Mouse (Mus musculus) c-Kit-positive CD71-positive TER-119-positive erythroid progenitor cells, embryonic 14.5 days (primary cell): Measurements from ENCODE around the gene Zfp106.

Experiments
- DNase-seq: peaks from one replicate; pipeline ENCODE4 v3.0.0-alpha.2; 2013; ENCODE audit warnings: low spot score

Gene Zfp106

GRCm38 (mm10) chr2:120556868-120557267 lies 6.8 kb downstream of the Zfp106 start:
- no peak for DNase-seq

GRCm38 (mm10) chr2:120544732-120545131 lies 18.9 kb downstream of the Zfp106 start:
- DNase-seq, result no peak

- no peak for DNase-seq
Observed at GRCm38 (mm10) chr2:120539778-120540208, 23.9 kb downstream of the Zfp106 start.

GRCm38 (mm10) chr2:120539333-120539732 lies 24.3 kb downstream of the Zfp106 start:
- no peak for DNase-seq

GRCm38 (mm10) chr2:120531223-120531622 lies 32.4 kb downstream of the Zfp106 start:
- no peak for DNase-seq

- no peak for DNase-seq
Observed at GRCm38 (mm10) chr2:120529531-120529930, 34.1 kb downstream of the Zfp106 start.

GRCm38 (mm10) chr2:120526771-120527170 lies 36.9 kb downstream of the Zfp106 start:
- no peak for DNase-seq

DNA sequence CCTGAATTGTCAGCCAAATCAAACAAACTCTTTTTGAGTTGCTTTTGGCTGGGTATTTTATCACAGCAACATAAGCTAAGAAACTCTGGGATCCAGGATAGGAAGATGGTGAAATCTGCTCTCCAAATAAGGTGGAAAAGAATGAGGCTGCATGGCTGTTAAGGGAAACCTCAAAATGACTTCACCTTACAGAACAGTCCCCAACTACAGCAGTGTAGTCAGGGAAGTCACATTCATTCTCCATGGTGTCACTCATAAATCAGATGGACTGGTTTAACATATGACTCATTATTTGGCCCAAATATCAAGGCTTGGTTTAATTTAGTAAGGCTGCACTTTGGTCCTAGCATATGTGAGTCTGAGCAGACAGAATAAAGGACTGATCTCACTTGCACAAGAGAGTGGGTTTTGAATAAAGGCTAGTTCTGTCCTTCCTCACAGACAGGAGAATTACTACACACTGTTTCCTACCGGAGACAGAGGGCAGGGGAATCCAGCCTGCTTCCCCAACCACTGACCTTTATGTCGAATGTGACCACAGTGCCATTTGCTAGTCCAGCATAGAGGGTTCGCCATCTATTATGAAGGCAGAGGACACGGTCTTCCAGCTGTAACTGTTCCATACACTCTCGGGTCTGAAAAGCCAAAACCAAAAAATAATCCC lies 45.0 kb downstream of the Zfp106 start:
- no peak for DNase-seq

GRCm38 (mm10) chr2:120514181-120514580 lies 49.5 kb downstream of the Zfp106 start:
- no peak for DNase-seq

DNA sequence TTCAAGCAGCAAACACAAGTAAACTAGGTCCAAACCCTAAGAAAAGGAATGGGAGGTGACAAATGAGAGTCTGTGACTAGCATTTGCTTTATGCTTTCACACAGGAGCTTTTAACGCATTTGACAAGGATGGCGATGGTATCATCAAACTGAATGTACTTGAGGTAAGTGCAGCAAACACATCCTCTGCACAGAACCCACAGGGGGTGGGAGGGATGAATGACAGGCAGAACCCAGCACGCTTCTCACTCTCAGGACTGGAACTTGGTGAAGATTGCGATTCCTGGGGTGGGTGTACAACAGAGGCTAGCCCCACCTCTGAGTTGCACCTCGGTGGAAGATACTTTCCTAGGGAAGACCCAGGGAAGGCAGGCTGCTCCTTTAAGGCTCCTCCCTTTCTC lies 59.7 kb downstream of the Zfp106 start:
- DNase-seq, result no peak

DNA sequence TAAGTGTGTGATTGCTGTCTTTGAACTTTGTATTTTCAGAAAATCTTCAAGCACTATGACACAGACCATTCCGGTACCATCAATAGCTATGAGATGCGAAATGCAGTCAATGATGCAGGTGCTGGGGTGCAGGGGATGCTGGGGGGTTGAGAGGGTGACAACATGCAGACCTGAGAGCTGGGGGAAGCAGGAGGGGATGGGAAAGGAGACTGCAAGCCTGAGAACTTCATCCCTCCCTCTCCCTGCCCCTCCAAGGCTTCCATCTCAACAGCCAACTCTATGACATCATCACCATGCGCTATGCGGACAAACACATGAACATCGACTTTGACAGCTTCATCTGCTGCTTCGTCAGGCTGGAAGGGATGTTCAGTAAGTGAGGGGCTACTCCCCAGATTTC lies 60.5 kb downstream of the Zfp106 start:
- DNase-seq, result no peak

DNA sequence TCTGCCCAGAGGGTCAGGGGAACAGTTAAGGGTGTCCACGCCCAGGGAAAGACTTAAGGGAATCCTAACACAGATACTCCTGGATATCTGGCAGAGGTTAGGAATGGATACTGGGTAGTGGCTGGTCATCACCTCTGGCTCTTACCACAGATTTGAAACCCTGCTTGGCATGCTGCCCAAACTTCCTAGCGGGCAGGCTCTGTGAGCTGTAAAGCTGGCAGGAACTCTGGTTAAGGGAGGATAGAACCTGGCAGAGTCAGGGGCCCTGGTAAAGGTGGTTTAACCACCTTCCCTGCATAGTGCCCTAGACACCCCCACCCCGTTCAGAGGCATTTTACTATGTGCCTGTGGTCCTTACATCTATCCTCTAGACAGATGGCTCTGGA lies 61.0 kb downstream of the Zfp106 start:
- no peak for DNase-seq

DNA sequence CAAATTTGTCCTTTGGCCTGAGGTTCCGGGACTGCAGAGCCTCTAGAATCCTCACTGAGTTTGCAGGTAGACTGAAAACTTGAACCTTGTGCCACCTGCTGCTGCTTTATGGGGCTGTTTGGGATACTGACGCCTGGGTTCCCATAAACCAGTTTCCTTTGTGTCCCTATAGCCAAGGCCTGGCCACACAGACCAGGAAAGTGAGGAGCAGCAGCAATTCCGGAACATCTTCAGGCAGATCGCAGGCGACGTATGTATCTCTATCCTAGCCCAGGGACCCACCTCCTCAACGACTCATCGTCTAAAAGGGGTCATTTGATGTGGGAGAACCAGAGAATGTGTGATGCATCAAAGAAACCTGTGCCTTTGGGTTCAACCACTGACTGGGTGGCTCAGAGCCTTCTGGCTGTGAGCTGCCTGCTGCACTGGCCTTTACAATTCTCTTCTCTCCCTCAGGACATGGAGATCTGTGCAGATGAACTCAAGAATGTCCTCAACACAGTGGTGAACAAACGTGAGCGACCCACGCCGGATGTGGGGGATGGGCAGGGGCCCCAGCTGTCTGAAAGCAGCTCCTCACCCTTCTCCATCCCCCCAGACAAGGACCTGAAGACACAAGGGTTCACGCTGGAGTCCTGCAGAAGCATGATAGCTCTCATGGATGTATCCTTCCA lies 61.6 kb downstream of the Zfp106 start:
- DNase-seq, result no peak

DNA sequence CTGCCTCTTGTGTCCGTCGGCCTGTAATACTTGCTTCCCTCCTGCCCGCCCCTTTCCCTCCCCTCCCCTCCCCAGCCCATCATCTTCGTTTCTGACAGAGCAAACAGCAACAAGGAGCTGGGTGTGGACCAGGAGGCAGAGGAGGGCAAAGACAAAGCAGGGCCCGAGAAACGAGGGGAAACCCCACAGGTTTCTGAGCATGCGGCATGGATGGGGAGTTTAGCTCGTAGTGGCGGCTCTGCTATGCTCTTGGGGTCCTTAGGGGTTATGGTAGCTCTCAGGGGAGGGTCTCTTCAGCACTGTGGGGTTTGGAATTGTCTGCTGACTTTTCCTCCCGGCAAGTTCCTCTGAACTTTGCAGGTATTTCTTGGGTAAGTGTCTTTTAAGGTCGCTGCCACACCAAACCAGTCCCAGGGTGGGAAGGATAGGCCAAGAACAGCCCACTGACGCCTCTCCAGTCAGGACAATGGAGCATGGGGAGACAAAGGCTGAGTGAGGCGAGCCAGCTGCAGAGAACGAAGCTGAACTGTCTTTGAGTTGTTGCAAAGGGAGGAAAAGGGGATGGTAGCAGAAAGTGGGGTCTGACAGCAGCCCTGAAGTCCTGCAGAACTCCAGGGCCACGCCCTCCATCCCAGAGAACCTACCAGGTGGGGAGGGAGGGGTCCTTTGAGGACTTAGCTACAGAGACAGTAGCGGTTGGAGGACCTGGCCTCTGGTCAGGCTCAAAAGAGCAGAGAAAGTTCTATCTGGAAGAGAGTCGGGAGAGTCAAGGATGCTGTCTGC lies 62.3 kb downstream of the Zfp106 start:
- no peak for DNase-seq

- no peak for DNase-seq
Observed at GRCm38 (mm10) chr2:120499971-120500471, 63.6 kb downstream of the Zfp106 start.

DNA sequence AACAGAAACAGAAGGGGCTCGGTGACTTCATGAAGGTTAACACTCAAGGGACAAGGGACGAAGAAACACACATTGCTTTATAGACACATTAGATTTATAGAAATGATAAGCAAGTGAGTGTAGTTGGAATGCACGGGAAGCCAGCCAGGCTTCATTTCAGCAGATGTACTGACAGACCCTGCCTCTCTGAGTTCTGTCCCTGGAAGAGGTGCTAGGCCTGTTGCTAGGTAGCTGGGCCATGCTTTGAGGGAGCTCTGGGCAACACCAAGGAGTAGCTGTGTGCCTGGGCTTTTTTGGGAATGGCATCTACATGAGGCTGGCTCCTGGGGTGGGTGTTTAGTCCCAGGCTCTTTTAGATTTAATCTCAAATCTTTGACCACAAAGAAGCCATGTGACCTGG lies 67.1 kb downstream of the Zfp106 start:
- no peak for DNase-seq

DNA sequence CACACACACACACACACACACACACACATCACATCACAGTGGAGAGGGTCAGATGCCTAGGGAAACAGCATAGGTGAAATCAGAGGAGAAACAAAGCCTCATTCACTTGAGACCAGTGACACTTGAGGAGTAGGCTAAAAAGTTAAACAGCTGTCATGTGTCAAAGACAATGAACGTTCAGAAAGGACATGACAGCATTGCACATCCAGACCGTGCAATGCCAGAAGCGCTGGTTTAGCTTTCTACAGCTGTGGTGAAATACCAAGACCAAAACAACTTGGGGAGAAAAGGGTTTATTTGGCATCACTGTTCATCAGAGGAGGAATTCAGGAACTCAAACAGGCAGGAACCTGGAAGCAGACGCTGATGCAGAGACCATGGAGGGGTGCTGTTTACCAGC lies 70.4 kb downstream of the Zfp106 start:
- no peak for DNase-seq

DNA sequence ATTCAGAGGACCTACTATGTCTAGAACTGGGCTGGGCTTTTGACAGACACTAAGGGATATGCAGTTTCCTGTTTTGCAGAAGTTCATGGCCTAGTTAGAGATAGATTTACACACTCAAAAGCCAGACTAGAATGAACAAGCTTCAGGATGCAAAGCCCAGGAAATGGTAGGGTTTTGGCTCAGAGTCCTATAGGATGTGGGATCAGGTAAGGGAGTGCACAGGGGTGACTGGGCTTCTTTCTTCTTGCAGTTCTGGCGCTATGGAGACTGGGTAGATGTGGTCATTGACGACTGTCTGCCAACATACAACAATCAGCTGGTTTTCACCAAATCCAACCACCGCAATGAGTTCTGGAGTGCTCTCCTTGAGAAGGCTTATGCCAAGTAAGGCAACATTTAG lies 79.4 kb downstream of the Zfp106 start:
- no peak for DNase-seq

DNA sequence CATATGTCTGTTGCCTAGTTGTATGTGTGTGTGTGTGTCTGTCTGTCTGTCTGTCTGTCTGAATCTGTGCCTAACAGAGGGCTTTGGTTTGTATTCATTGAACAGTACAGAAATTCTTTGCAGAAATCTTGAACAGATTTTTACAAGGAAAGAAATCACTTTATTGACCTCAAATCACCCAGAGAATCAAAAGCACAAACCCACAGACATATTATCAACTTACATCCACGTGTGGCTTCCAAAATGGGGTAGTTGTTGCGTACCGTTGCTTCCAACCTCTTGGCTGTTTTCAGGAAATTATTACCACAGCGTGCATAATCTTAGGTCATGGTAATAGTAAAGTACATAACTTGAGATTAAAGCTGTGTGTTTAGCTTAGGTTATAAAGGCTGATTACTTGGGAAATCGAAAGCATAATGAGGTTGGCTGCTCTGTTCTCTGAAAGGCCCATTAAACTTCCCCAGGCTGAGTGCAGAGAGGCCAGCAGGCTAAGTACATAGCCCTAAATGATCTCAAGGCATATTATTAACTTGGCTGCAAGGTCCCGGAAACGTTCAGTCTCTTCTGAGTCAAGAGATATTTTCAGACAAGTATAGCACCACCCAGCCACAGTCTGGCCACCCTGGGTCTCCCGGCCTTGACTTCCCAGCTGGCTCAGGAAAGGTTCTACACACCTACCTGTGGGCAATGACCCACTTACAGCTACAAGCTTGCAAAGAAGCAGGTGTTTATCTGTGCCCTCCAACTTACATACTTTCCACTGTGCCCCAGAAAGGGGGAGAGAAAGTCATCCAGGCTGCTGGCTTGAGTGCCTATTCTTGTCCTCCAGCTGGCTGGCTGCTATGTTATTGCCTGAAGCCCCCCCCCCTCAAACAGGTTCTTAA lies 80.9 kb downstream of the Zfp106 start:
- no peak for DNase-seq

GRCm38 (mm10) chr2:120481921-120482320 lies 81.7 kb downstream of the Zfp106 start:
- no peak for DNase-seq

DNA sequence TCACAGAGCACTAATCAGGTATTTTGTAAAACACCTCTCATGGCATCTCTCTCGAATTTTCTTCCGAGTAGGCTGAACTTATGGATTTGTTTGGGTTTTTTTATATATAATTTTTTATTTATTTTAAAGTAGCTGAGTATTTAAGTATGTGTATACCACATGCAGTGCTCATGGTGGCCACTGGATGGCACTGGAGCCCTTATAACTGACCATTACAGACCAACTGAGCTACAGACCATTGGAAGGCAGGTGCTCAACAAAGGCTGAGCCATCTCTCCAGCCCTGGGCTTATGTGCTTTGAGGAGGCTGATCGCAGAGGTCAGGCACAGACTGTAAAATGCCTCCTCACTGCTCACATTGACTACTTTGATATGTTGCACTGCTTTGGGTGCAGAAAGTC lies 85.0 kb downstream of the Zfp106 start:
- DNase-seq, result peak; percentile 72
